Mouse (Mus musculus): ENCODE data around the gene Nr4a3.

GRCm38 (mm10) chr4:48087497-48087896 is 42.5 kb downstream of the Nr4a3 start:
- TF ChIP-seq CTCF (IDR thresholded peaks at IDR 0.05) (no peak), POLR2A (IDR thresholded peaks at IDR 0.05; ENCODE audit: insufficient read depth, low read depth, low read length) (no peak)

Measured in heart, adult 2 months (tissue).